Mouse (Mus musculus): ENCODE data around the gene Tpo. TPM values are rescaled to one million over a fixed set of nuclear protein-coding genes. Genes with fewer than 3 reads are reported as not detected.

The Tpo gene
- polyA plus RNA-seq, 1 experiment, result 0.43 TPM

GRCm38 (mm10) chr12:30008741-30009140 lies 123.7 kb downstream of the Tpo start:
- Histone ChIP-seq H3K4me1 (ENCODE audit: control insufficient read depth, insufficient read depth, low read length) (no peaks in the 10 kb centered on the region), H3K27me3 (ENCODE audit: control insufficient read depth, insufficient read depth, low read length) (no peaks in the 10 kb centered on the region), H3K27ac (ENCODE audit: insufficient read depth, low read length) (no peak overlapping the region), H3K4me3 (replicated peaks; ENCODE audit: insufficient read depth, low read depth, low read length) (no peak overlapping the region)
- 63% methylated on average over 5 of the region's 5 CpGs for WGBS
- TF ChIP-seq POLR2A (IDR thresholded peaks at IDR 0.05; ENCODE audit: borderline replicate concordance, insufficient read depth, low read length) (no peak), CTCF (IDR thresholded peaks at IDR 0.05; ENCODE audit: borderline replicate concordance, insufficient read depth, low read depth, low read length) (no peak)
- DNase-seq, result no peak

GRCm38 (mm10) chr12:30006586-30006985 lies 125.8 kb downstream of the Tpo start:
- Histone ChIP-seq H3K4me3 (replicated peaks; ENCODE audit: insufficient read depth, low read depth, low read length) (no peak overlapping the region), H3K4me1 (ENCODE audit: control insufficient read depth, insufficient read depth, low read length) (no peaks in the 10 kb centered on the region), H3K27ac (ENCODE audit: insufficient read depth, low read length) (no peak overlapping the region), H3K27me3 (ENCODE audit: control insufficient read depth, insufficient read depth, low read length) (no peaks in the 10 kb centered on the region)
- 65% methylated on average over 9 of the region's 9 CpGs for WGBS
- DNase-seq, result no peak
- TF ChIP-seq POLR2A (IDR thresholded peaks at IDR 0.05; ENCODE audit: borderline replicate concordance, insufficient read depth, low read length) (no peak), CTCF (IDR thresholded peaks at IDR 0.05; ENCODE audit: borderline replicate concordance, insufficient read depth, low read depth, low read length) (no peak)

Other genes with a start within 250 kb of the Tpo start
- 11.9 and 12.1 TPM in 2 replicates for gene Pxdn, start 195.0 kb downstream of the Tpo start, polyA plus RNA-seq (2012; rRNA removed)
- 1.00 and 1.2 TPM in 2 replicates for gene Sntg2, start 240.8 kb upstream of the Tpo start, polyA plus RNA-seq (2012; rRNA removed)